Mouse (Mus musculus): Measurements from ENCODE around the gene Msh5. TPM values are rescaled to one million over a fixed set of nuclear protein-coding genes. Genes with fewer than 3 reads are reported as not detected.
"Not testable (repeated sequence)": the region's sequence is repeated elsewhere in the genome, so short reads cannot be mapped to it uniquely, and the experiment has no call there.

The Msh5 gene
- polyA plus RNA-seq, 1 experiment from 2014 or later = 4.7 TPM

- no peaks in the 10 kb centered on the region for H3K9me3 ChIP-seq (ENCODE audit: control insufficient read depth, low read length)
- no peaks in the 10 kb centered on the region for H3K27me3 ChIP-seq (replicated peaks; ENCODE audit: control insufficient read depth, insufficient read depth, low read length)
- H3K4me1 ChIP-seq (replicated peaks; ENCODE audit: control insufficient read depth, insufficient read depth, low read length) = peaks cover 45% of the 10 kb centered on the region
- WGBS = 81% methylated on average over 15 of the region's 15 CpGs
- peak overlapping the region; percentile 55 for H3K4me3 ChIP-seq (ENCODE audit: low read depth, low read length)
- no peak for ATAC-seq (replicated peaks; ENCODE audit: low FRiP score)
- no peak for DNase-seq (ENCODE audit: low spot score)
- peak overlapping the region; percentile 98 for H3K4me2 ChIP-seq
- peak overlapping the region; percentile 99 for H3K27ac ChIP-seq (ENCODE audit: low read depth, low read length)
- peak overlapping the region; percentile 79 for H3K9ac ChIP-seq (ENCODE audit: low read depth, low read length)
- peaks cover 30% of the 10 kb centered on the region for H3K36me3 ChIP-seq (ENCODE audit: control insufficient read depth, insufficient read depth, low read length)
These were observed 47.8 kb downstream of the Msh5 start for GRCm38 (mm10) chr17:34998526-34999430.

- 76% methylated on average over 5 of the region's 5 CpGs for WGBS
- Histone ChIP-seq H3K4me1 (replicated peaks; ENCODE audit: control insufficient read depth, insufficient read depth, low read length) (peaks cover 28% of the 10 kb centered on the region), H3K27ac (ENCODE audit: low read depth, low read length) (peak overlapping the region; percentile 38), H3K4me3 (ENCODE audit: low read depth, low read length) (peak overlapping the region; percentile 55), H3K9me3 (ENCODE audit: control insufficient read depth, low read length) (no peaks in the 10 kb centered on the region), H3K4me2 (peak overlapping the region; percentile 98), H3K27me3 (replicated peaks; ENCODE audit: control insufficient read depth, insufficient read depth, low read length) (no peaks in the 10 kb centered on the region), H3K36me3 (ENCODE audit: control insufficient read depth, insufficient read depth, low read length) (peaks cover 24% of the 10 kb centered on the region), H3K9ac (ENCODE audit: low read depth, low read length) (peak overlapping the region; percentile 41; the same call in 1 of the 2 replicates)
- ATAC-seq (replicated peaks; ENCODE audit: low FRiP score) = no peak
- DNase-seq (ENCODE audit: low spot score) = no peak
These were observed 49.4 kb downstream of the Msh5 start for GRCm38 (mm10) chr17:34997142-34997483.

DNA sequence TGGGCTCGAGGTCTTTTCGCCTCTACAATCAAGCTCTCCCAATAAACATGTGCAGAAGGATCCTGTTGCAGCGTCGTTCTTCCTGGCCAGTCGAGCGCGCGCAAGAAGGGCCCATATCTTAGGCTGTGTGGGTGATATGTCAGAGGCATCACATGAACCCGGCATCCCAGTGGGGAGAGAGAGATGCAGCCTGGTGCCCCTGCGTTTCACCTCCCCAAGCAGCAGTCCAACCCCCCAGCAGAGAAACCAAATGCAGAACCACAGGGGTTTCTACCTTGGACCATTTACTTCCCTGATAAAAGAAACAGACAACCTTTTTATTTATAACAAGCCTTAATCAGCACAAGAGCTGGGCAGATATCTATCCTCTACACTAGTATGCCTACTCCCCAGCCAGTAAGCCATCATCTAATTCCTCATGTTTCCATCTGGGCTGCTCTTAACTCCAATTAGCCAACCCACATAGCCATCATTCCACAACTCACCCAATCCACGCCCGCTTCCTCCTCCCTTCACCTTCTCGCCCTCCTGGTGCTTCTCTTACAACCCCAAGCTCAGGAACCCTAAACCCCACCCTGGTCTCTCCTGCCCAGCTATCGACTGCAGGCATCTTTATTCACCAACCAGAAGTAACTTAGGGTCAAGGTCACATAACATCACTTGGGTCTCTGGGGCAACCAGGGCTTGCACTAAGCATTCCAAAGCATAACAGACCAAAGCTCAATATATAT is 50.0 kb downstream of the Msh5 start:
- Histone ChIP-seq H3K9me3 (ENCODE audit: control insufficient read depth, low read length) (no peaks in the 10 kb centered on the region), H3K4me1 (replicated peaks; ENCODE audit: control insufficient read depth, insufficient read depth, low read length) (peaks cover 28% of the 10 kb centered on the region), H3K27ac (ENCODE audit: low read depth, low read length) (peak overlapping the region; percentile 38; the same call in 1 of the 2 replicates), H3K27me3 (replicated peaks; ENCODE audit: control insufficient read depth, insufficient read depth, low read length) (no peaks in the 10 kb centered on the region), H3K4me2 (peak overlapping the region; percentile 98), H3K36me3 (ENCODE audit: control insufficient read depth, insufficient read depth, low read length) (peaks cover 24% of the 10 kb centered on the region), H3K4me3 (ENCODE audit: low read depth, low read length) (peak overlapping the region; percentile 55), H3K9ac (ENCODE audit: low read depth, low read length) (peak overlapping the region; percentile 41; the same call in 1 of the 2 replicates)
- WGBS = 75% methylated on average over 12 of the region's 14 CpGs
- DNase-seq (ENCODE audit: low spot score) (no peak), ATAC-seq (replicated peaks; ENCODE audit: low FRiP score) (no peak)

- H3K4me2 ChIP-seq; H3K27ac ChIP-seq (ENCODE audit: low read depth, low read length); ATAC-seq (replicated peaks; ENCODE audit: low FRiP score); H3K9me3 ChIP-seq (ENCODE audit: control insufficient read depth, low read length); H3K4me3 ChIP-seq (ENCODE audit: low read depth, low read length); H3K27me3 ChIP-seq (replicated peaks; ENCODE audit: control insufficient read depth, insufficient read depth, low read length); DNase-seq (ENCODE audit: low spot score); H3K9ac ChIP-seq (ENCODE audit: low read depth, low read length): not testable (repeated sequence)
- H3K36me3 ChIP-seq (ENCODE audit: control insufficient read depth, insufficient read depth, low read length) = peaks cover 27% of the 10 kb centered on the region
- H3K4me1 ChIP-seq (replicated peaks; ENCODE audit: control insufficient read depth, insufficient read depth, low read length) = peaks cover 28% of the 10 kb centered on the region
- 91% methylated on average over 4 of the region's 4 CpGs for WGBS
These were observed 50.6 kb downstream of the Msh5 start for GRCm38 (mm10) chr17:34995927-34996326.

DNA sequence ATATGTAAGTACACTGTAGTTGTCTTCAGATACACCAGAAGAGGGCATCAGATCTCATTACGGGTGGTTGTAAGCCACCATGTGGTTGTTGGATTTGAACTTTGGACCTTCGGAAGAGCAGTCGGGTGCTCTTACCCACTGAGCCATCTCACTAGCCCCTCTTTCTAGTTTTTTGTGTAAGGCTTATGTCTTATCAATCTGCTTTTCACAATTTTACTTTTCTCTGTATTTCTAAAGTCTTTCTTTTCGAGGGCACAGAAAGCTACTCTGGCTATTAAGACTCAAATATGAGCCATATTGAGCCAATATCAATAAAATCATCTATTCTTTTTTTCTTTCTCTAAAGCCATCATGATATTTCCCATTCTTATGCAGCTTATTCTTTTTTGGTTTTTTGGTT is 51.4 kb downstream of the Msh5 start:
- peaks cover 27% of the 10 kb centered on the region for H3K36me3 ChIP-seq (ENCODE audit: control insufficient read depth, insufficient read depth, low read length)

DNA sequence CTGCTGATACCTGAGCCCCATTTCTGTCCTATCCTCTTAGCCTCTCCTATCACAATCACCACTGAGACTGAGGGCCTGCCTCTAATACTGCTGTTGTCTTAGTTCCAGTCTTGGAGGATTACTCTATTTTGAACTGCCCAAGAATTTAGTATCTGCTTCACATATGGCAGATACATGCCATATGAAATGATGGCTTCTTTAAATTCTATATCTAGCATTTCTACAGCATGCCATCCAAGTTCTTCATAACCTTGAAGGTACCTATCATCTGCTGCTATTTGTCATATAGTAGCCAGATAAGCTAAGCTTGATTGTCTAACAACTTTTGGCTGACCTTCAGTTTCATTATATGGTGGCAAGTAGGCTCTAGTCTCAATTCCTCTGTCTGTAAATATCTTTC is 51.8 kb downstream of the Msh5 start:
- DNase-seq (ENCODE audit: low spot score) (no peak), ATAC-seq (replicated peaks; ENCODE audit: low FRiP score) (no peak)
- Histone ChIP-seq H3K9me3 (ENCODE audit: control insufficient read depth, low read length) (no peaks in the 10 kb centered on the region), H3K27ac (ENCODE audit: low read depth, low read length) (no peak overlapping the region), H3K9ac (ENCODE audit: low read depth, low read length) (no peak overlapping the region), H3K4me3 (ENCODE audit: low read depth, low read length) (no peak overlapping the region), H3K4me2 (no peak overlapping the region), H3K27me3 (replicated peaks; ENCODE audit: control insufficient read depth, insufficient read depth, low read length) (no peaks in the 10 kb centered on the region), H3K4me1 (replicated peaks; ENCODE audit: control insufficient read depth, insufficient read depth, low read length) (peaks cover 28% of the 10 kb centered on the region), H3K36me3 (ENCODE audit: control insufficient read depth, insufficient read depth, low read length) (peaks cover 27% of the 10 kb centered on the region)

More for the DNA sequence above, 51.4 kb downstream of the Msh5 start:
- 85% methylated on average over 4 of the region's 4 CpGs for WGBS
- ATAC-seq (replicated peaks; ENCODE audit: low FRiP score); H3K27ac ChIP-seq (ENCODE audit: low read depth, low read length); H3K4me2 ChIP-seq; H3K4me3 ChIP-seq (ENCODE audit: low read depth, low read length); DNase-seq (ENCODE audit: low spot score); H3K9me3 ChIP-seq (ENCODE audit: control insufficient read depth, low read length); H3K27me3 ChIP-seq (replicated peaks; ENCODE audit: control insufficient read depth, insufficient read depth, low read length); H3K9ac ChIP-seq (ENCODE audit: low read depth, low read length): not testable (repeated sequence)
- peaks cover 28% of the 10 kb centered on the region for H3K4me1 ChIP-seq (replicated peaks; ENCODE audit: control insufficient read depth, insufficient read depth, low read length)

DNA sequence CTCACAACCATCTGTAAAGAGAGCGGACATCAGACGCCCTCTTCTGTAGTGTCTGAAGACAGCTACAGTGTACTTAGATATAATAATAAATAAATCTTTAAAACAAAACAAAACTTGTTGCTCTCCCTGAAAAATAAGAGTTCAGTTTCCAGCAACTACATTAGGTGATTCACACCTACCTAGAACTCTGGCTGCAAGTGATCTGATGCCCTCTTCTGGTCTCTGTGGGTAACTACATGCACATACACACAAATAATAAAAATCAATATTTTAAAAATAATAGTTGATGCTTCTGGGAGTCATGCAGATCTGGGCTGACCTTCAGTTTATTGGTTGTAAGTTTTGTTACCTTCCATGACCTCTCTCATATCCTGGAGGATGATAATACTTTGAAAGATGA is 62.3 kb downstream of the Msh5 start:
- Histone ChIP-seq H3K27ac (ENCODE audit: low read depth, low read length) (no peak overlapping the region), H3K4me1 (replicated peaks; ENCODE audit: control insufficient read depth, insufficient read depth, low read length) (peaks cover 10% of the 10 kb centered on the region), H3K9me3 (ENCODE audit: control insufficient read depth, low read length) (no peaks in the 10 kb centered on the region), H3K4me2 (no peak overlapping the region), H3K36me3 (ENCODE audit: control insufficient read depth, insufficient read depth, low read length) (peaks cover 16% of the 10 kb centered on the region), H3K4me3 (ENCODE audit: low read depth, low read length) (no peak overlapping the region), H3K9ac (ENCODE audit: low read depth, low read length) (no peak overlapping the region), H3K27me3 (replicated peaks; ENCODE audit: control insufficient read depth, insufficient read depth, low read length) (no peaks in the 10 kb centered on the region)
- 68% methylated on average over 2 of the region's 2 CpGs for WGBS
- no peak for ATAC-seq (replicated peaks; ENCODE audit: low FRiP score)
- no peak for DNase-seq (ENCODE audit: low spot score)

DNA sequence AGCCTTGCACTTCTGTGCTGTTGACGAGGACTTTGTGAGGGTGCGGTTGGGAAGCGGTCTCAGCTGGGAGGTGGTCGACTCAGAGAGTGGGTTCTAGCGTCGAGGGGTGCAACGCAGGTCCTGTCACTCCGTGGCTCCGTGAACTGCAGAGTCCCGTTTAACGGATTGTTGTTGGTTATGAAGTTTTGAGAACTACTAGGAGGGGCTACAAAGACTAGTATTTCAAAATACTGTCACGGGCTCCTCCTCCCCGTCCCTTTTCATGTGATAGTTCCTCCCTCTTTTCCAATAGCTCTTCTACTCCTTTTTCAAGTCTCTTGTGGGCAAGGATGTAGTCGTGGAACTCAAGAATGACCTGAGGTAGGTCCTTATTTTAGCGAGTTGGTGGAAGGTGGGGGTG is 64.2 kb downstream of the Msh5 start:
- Histone ChIP-seq H3K9ac (ENCODE audit: low read depth, low read length) (peak overlapping the region; percentile 96), H3K36me3 (ENCODE audit: control insufficient read depth, insufficient read depth, low read length) (peaks cover 14% of the 10 kb centered on the region), H3K4me2 (peak overlapping the region; percentile 91), H3K27me3 (replicated peaks; ENCODE audit: control insufficient read depth, insufficient read depth, low read length) (no peaks in the 10 kb centered on the region), H3K9me3 (ENCODE audit: control insufficient read depth, low read length) (no peaks in the 10 kb centered on the region), H3K4me3 (ENCODE audit: low read depth, low read length) (peak overlapping the region; percentile 94), H3K4me1 (replicated peaks; ENCODE audit: control insufficient read depth, insufficient read depth, low read length) (peaks cover 10% of the 10 kb centered on the region), H3K27ac (ENCODE audit: low read depth, low read length) (peak overlapping the region; percentile 98)
- 0% methylated on average over 15 of the region's 15 CpGs for WGBS
- ATAC-seq (replicated peaks; ENCODE audit: low FRiP score) (no peak; the same call in none of the 2 replicates), DNase-seq (ENCODE audit: low spot score) (no peak)

All from liver, embryonic 11.5 days (tissue).